Mouse (Mus musculus) neural tube, embryonic 13.5 days (tissue): ENCODE measurements around the gene Gm49322. TPM values are rescaled to one million over a fixed set of nuclear protein-coding genes. Genes with fewer than 3 reads are reported as not detected.
A peak's percentile ranks its signal among the peaks of the same experiment; 100 is the strongest.

Experiments
- ATAC-seq: fragments of 200-750 bp; cut with Nextera tagmentation; 2 replicates; pipeline ENCODE4 v1.8.0; 2017; ENCODE audit warnings: low read depth, mild to moderate bottlenecking, moderate TSS enrichment, moderate library complexity
- H3K27ac ChIP-seq: fragments of 300-500 bp; sonication (generic); replicated peaks from 2 replicates; pipeline ENCODE4 v1.5.1; 2015; ENCODE audit warnings: moderate library complexity, mild to moderate bottlenecking, inconsistent platforms
- H3K27me3 ChIP-seq: fragments of 300-500 bp; sonication (generic); 2 replicates; pipeline ENCODE4 v1.6.1; 2015; ENCODE audit warnings: mild to moderate bottlenecking, inconsistent platforms
- H3K36me3 ChIP-seq: fragments of 300-500 bp; sonication (generic); 2 replicates; pipeline ENCODE4 v1.6.1; 2015; ENCODE audit warnings: mild to moderate bottlenecking, inconsistent platforms
- H3K4me1 ChIP-seq: fragments of 300-500 bp; sonication (generic); replicated peaks from 2 replicates; pipeline ENCODE4 v1.6.1; 2015; ENCODE audit warnings: inconsistent platforms
- H3K4me2 ChIP-seq: fragments of 300-500 bp; sonication (generic); 2 replicates; pipeline ENCODE4 v1.6.1; 2015; ENCODE audit warnings: inconsistent platforms, mild to moderate bottlenecking, moderate library complexity
- H3K4me3 ChIP-seq: fragments of 300-500 bp; sonication (generic); 2 replicates; pipeline ENCODE4 v1.5.1; 2015; ENCODE audit warnings: mild to moderate bottlenecking, inconsistent platforms
- H3K9ac ChIP-seq: fragments of 300-500 bp; sonication (generic); 2 replicates; pipeline ENCODE4 v1.6.1; 2015; ENCODE audit warnings: moderate library complexity, mild to moderate bottlenecking, inconsistent platforms
- H3K9me3 ChIP-seq: fragments of 300-500 bp; sonication (generic); 2 replicates; pipeline ENCODE4 v1.6.1; 2016; ENCODE audit warnings: inconsistent platforms
- WGBS: fragments of 180-500 bp; shearing (Covaris S2); methylation state at CpG from one replicate; pipeline ENCODE4 v1.1.7; 2015; 5-methylcytosine and 5-hydroxymethylcytosine counted together
- polyA plus RNA-seq: library from polyadenylated mRNA; unstranded; fragments of >200 nt; fragmentation: Nextera tagmentation; extraction: Ambion mirVana; gene quantifications from 2 replicates; pipeline ENCODE4 v1.2.1, GENCODE M21; 2015

The Gm49322 gene
- polyA plus RNA-seq, 1 experiment from 2014 or later = 2.8 TPM

DNA sequence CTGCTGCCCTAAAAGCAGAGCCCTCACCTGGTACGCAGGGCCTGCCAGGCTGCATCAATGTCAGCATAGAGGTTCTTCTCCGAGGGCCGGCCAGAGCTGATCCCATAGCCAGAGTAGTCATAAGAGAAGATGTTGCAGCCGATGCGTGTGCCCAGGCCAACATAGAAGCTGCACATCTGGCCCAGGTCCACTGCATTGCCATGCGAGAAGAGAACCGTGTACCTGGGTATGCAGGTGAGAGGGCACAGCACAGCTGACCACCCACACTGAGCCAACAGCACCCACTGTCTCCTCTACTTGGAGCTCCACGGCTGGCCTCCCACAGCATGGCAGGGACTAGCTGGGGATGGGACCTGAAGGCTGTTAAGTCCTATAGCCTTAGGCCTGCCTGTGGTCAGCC lies 20.2 kb upstream of the Gm49322 start:
- Histone ChIP-seq H3K4me2 (peak overlapping the region; percentile 11), H3K9ac (0 out of 2 replicates have a peak overlapping the region, but pooled peaks have one; percentile 17)
- 93% methylated on average over 8 of the region's 8 CpGs for WGBS

DNA sequence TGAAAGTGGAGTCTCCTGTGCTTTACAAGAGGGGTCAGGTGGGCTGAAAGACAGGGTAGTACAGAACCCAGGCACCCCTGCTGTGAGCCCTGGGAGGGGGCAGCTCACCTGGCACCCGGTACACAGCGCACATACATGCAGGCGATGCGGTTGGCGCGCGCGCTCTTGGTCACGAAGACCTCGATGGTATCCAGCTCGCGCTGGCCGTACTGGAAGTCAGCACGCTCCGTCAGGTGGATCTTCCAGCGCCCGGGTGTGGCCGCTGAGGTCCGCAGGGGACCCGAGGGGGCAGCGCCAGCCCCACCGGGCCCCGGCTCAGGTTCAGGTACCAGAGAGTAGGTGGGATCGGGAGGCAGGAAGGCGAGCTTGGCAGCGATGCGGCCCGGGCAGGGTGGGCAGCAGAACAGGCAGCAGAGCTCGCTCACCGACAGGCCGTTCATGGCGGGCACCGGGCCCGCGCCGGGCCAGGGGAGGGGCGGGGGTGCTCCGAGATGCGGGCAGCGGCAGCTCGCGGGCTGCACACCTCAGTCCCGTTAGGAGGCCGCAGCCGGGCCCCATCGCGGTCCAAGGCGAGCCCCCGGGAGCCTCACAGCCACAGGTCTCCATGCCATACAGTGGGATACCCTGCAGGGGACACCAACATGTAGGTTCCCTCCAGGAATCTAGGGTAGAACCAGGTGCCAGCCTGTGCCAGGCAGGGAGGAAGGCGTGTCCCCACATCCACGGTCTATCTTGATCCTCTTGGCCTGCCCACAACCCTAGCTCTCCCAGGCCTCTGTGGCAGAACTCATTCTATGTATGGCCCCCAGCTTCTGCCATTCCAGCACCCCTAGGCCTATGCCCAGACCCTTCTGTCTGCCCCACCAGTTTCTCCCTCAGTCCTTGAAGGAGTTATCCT lies 19.2 kb upstream of the Gm49322 start:
- H3K36me3 ChIP-seq = peaks cover 40% of the 10 kb centered on the region
- peak overlapping the region; percentile 4; the same call in 1 of the 2 replicates for H3K4me3 ChIP-seq
- ATAC-seq = no peak
- H3K4me1 ChIP-seq = peaks cover 45% of the 10 kb centered on the region
- H3K27me3 ChIP-seq = no peaks in the 10 kb centered on the region
- peak overlapping the region; percentile 46 for H3K27ac ChIP-seq
- peak overlapping the region; percentile 11 for H3K4me2 ChIP-seq
- H3K9ac ChIP-seq = peak overlapping the region; percentile 34
- no peaks in the 10 kb centered on the region for H3K9me3 ChIP-seq
- WGBS = 94% methylated on average over 51 of the region's 51 CpGs

More for the DNA sequence above, 20.2 kb upstream of the Gm49322 start:
- Histone ChIP-seq H3K4me1 (peaks cover 45% of the 10 kb centered on the region), H3K36me3 (peaks cover 47% of the 10 kb centered on the region), H3K9me3 (no peaks in the 10 kb centered on the region), H3K27ac (no peak overlapping the region), H3K27me3 (no peaks in the 10 kb centered on the region), H3K4me3 (no peak overlapping the region)
- ATAC-seq = no peak

DNA sequence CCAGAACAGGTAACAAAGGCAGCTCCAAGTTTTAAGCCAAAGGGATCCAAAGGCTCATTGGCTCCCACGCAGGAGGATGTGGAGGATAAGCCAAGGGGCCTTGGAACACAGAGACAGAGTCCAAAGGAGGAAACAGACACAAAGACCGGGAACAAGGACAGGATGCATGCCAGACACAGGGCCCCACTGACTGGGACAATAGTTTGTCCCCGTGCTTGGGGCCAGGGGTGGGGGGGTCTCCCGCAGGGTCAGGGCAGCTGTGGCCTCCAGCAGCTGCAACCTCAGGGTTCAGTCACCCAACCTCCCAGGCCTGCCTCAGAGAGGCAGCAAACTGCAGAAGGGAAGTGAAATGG lies 18.5 kb upstream of the Gm49322 start:
- Histone ChIP-seq H3K9ac (peak overlapping the region; percentile 27; the same call in 1 of the 2 replicates), H3K4me3 (no peak overlapping the region), H3K27me3 (no peaks in the 10 kb centered on the region), H3K4me2 (peak overlapping the region; percentile 11), H3K27ac (peak overlapping the region; percentile 46; the same call in 1 of the 2 replicates), H3K36me3 (peaks cover 37% of the 10 kb centered on the region), H3K9me3 (no peaks in the 10 kb centered on the region), H3K4me1 (peaks cover 45% of the 10 kb centered on the region)
- WGBS = 31% methylated on average over 4 of the region's 4 CpGs
- no peak for ATAC-seq

DNA sequence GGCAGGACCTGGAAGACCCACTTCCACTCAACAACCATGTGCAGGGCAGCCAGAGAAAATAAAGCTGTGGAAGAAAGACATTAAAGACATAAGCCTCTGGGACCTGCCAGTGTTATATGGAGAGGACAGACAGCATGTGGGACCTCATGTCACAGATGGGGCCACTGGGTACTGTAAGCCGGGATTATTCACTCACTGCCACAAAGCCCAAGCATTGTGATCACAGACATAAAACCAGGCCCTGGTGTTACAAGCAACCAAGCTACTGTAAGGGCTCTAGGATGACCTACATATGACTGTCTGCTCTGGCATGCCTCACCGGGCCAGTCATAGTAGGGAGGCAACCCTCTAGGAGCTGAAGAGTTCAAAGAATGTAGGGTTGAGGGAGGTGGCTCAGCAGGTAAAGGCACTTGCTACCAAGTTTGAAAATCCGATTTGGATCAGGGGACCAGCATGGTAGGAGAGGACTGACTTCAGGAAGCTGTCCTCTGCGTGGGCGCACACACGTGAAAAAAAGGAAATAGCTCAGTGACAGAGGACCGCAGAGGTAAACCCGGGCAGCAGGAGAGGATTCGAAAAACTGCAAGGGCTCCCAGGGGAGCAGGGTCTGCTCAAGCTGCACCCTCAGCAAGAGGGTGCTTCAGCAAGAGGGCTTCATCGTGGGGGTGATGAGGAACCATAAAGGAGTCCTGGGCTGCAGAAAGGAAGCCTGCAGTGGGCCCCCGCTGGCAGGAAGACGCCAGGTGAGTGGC lies 16.5 kb upstream of the Gm49322 start:
- no peak; the same call in 1 of the 2 replicates for ATAC-seq
- peaks cover 24% of the 10 kb centered on the region for H3K36me3 ChIP-seq
- peak overlapping the region; percentile 61 for H3K27ac ChIP-seq

DNA sequence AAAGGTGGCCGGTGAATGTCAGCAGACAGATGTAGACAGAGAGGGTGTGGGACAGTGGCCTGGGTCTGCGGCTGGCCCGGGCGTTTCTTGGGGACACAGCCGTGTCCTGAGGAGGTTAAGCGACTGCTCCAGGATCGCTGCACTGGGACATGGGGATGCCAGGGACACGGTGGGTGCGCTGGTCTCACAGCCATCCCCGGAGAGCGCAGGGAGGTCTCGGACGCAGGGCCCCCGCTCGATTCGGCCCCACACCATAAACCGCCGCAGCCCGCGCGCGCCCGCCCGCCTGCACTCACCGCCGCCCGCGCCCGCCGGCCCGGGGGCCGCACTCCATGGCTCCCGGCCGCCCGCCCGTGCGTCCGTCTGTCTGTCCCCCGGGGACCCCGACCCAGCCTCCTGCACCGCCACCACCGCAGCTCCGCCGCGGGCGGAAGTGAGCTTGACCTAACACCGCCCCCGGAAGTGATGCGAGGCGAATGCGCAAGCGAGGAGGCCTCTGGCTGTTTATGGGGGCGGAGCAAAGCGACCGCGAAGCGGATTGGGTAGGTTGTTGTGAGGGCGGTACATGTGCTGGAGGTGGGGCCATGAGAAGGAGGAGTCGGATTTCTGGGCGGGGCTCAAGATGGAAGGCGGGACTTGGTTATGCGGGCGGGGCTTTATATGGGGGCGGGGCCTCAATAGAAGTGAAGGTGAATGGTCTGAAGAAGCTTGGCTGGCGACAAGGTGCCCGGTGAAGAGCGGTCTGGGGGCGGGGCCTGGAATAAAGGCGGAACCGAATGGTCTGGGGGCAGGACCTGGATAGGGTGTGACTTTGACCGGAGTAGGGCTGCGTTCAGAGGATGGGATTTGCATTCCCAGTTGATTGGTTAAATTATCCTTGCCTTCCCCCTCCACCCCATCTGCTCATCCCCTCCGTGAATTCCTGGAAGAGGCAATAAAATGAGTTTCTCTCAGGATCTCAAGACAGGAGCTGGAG lies 15.7 kb upstream of the Gm49322 start, which contains the start of gene Abhd17a:
Gene Abhd17a, minus strand, starts transcription at position 463 of the 976 bp plus-strand sequence.
- under 1% methylated on average over 62 of the region's 73 CpGs for WGBS
- H3K4me3 ChIP-seq = peak within 1 kb of the TSS; percentile 97
- peaks cover 38% of the 10 kb centered on the region for H3K4me1 ChIP-seq
- H3K36me3 ChIP-seq = peaks cover 16% of the 10 kb centered on the region; the same call in 1 of the 2 replicates
- H3K4me2 ChIP-seq = peak within 1 kb of the TSS; percentile 99
- H3K27ac ChIP-seq = peak within 1 kb of the TSS; percentile 61
- no peaks in the 10 kb centered on the region for H3K9me3 ChIP-seq
- H3K9ac ChIP-seq = peak within 1 kb of the TSS; percentile 94
- no peaks in the 10 kb centered on the region for H3K27me3 ChIP-seq
- ATAC-seq = peak; percentile 95

More for the DNA sequence above, 16.5 kb upstream of the Gm49322 start:
- Histone ChIP-seq H3K9me3 (no peaks in the 10 kb centered on the region), H3K27me3 (no peaks in the 10 kb centered on the region), H3K9ac (peak overlapping the region; percentile 94), H3K4me3 (peak overlapping the region; percentile 97), H3K4me2 (peak overlapping the region; percentile 99), H3K4me1 (peaks cover 45% of the 10 kb centered on the region)
- whole genome bisulfite sequencing = 20% methylated on average over 12 of the region's 12 CpGs

DNA sequence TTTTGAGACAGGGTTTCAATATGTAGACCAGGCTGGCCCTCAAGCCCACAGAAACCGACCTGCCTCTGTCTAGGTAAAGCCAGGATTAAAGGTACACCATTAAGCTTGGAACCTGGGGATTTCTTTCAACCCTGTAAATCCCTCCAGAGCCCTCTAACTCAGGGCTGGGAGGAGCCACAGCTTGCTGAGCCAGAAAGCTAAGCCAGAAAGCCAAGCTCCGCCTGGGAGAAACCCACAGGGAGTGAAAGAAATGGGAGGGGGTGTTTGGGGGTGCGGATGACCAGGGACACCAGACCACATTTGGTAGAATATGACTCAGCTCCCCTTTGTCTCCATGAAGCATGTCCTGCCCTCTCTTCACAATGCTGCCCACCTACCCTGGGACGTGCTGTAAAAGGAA lies 9.5 kb upstream of the Gm49322 start:
- WGBS = 52% methylated on average over 4 of the region's 4 CpGs
- Histone ChIP-seq H3K36me3 (no peaks in the 10 kb centered on the region), H3K27me3 (peaks cover 5% of the 10 kb centered on the region; the same call in 1 of the 2 replicates), H3K4me2 (no peak overlapping the region), H3K4me1 (no peaks in the 10 kb centered on the region), H3K9me3 (no peaks in the 10 kb centered on the region), H3K4me3 (no peak overlapping the region), H3K27ac (no peak overlapping the region), H3K9ac (no peak overlapping the region)
- ATAC-seq = no peak

DNA sequence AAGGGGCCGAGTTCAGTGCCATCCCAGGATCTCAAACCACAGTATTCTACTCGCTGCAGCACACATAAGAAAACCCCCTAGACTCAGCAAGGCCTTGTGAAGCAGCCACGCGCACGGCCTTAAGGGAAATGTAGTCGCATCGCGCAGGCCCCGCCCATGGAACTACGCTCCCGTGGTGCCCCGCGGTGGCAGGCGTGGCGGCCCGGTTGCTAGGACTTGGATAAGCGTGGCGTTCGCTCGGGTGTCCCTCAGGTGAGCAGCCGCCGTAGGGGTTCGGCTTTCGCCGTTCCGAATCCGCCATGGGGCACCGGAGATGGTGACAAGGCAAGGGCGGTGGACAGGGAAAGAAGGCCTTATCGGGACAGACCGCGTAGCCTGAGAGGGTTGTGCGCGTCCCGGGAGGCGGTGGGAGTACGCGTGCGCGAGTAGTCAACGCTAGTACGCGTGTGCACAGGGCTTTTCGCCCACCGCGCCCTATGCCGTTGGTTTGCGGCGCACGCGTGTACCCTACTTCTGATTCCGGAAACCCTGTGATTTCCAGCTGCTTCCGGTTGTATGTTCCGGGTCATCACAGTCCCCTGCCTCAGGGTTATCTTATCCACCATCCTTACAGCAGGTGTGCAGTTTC lies 3.0 kb upstream of the Gm49322 start, which contains the start of the genes Scamp4 and Adat3:
Gene Scamp4, plus strand, starts transcription at position 175 of the 628 bp plus-strand sequence.
Gene Adat3, plus strand, starts transcription at position 183 of the 628 bp plus-strand sequence.
- H3K9ac ChIP-seq = peak within 1 kb of the TSS; percentile 83

DNA sequence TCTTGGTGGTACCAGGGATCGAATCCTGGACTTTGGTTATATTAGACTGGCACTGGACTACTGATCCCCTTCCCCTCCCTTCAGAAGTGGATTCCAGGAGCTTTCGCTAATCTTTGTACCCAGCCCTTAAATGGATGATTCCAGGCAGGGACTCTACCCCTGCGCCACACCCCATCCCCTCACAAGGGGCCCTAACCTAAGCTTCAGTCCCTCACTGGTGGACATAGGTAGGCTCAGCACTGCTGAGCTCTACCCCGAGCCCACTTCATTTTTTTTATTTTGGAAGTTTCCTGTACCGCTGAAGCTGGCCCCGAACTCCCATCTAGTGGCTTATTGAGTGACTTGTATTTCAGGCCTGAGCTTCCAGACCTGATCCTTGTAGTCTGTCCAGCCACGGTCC lies 2.5 kb upstream of the Gm49322 start:
- Histone ChIP-seq H3K4me1 (peaks cover 24% of the 10 kb centered on the region), H3K36me3 (peaks cover 24% of the 10 kb centered on the region), H3K9me3 (no peaks in the 10 kb centered on the region), H3K4me2 (peak overlapping the region; percentile 87), H3K4me3 (peak overlapping the region; percentile 72), H3K9ac (peak overlapping the region; percentile 83), H3K27ac (peak overlapping the region; percentile 90), H3K27me3 (no peaks in the 10 kb centered on the region)
- 37% methylated on average over 7 of the region's 7 CpGs for WGBS
- ATAC-seq = peak; percentile 34

More for the DNA sequence above, 3.0 kb upstream of the Gm49322 start, which contains the start of the genes Scamp4 and Adat3:
- Histone ChIP-seq H3K27ac (peak within 1 kb of the TSS; percentile 90), H3K9me3 (no peaks in the 10 kb centered on the region), H3K36me3 (peaks cover 19% of the 10 kb centered on the region), H3K27me3 (peaks cover 5% of the 10 kb centered on the region; the same call in 1 of the 2 replicates), H3K4me3 (peak within 1 kb of the TSS; percentile 72), H3K4me1 (peaks cover 24% of the 10 kb centered on the region), H3K4me2 (peak within 1 kb of the TSS; percentile 87)
- under 1% methylated on average over 54 of the region's 54 CpGs for WGBS
- ATAC-seq = peak; percentile 96

DNA sequence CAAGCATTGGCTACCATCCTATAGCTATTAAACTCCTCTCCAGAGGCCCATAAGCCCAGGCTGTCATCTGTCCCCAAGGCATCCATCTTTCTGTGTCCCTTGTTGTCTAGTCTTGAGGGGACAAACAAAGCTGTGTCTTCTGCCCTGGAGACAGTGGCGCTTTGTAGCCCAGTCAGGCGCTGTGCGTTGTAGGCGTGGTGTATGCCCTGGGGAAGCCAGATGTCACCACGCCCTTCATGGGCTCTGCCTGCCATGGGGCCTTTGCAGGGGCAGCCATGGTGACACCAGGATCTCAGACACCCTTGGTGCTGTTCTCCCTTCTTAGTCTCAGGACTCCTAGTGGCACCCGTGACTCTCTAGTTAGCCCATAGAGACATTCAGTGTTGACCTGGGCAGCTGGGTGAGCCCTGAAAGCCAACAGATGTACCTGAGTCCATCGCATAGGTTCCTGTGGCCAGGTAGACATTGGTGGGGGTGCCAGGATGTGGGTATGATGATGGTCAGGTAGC lies 1.8 kb upstream of the Gm49322 start:
- peaks cover 31% of the 10 kb centered on the region for H3K36me3 ChIP-seq
- peaks cover 24% of the 10 kb centered on the region for H3K4me1 ChIP-seq
- H3K9ac ChIP-seq = peak overlapping the region; percentile 83
- peak overlapping the region; percentile 90; the same call in 1 of the 2 replicates for H3K27ac ChIP-seq
- H3K4me2 ChIP-seq = peak overlapping the region; percentile 87
- no peaks in the 10 kb centered on the region for H3K27me3 ChIP-seq
- H3K4me3 ChIP-seq = peak overlapping the region; percentile 72
- no peak for ATAC-seq
- 80% methylated on average over 7 of the region's 7 CpGs for WGBS
- H3K9me3 ChIP-seq = no peaks in the 10 kb centered on the region

DNA sequence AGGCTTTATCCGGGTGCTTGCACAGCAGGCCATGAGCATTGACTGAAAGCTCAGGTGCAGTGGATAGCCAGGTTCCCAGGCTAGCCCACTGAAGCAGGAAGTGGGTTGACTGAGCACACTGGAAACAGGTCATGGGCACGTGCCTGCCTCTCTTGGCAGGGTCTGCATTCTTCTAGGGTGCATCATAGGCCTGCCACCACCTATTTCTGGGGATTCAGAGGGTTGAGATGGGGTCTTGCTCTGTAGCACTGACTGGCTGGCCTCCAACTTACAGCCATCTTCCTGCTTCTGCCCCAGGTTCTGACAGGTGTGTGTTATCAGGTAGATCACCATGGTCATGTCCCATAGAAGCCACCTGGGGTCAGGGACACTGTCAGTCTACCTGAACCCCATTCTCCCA lies 833 bp upstream of the Gm49322 start:
- Histone ChIP-seq H3K27ac (no peak overlapping the region), H3K9me3 (no peaks in the 10 kb centered on the region), H3K9ac (no peak overlapping the region), H3K27me3 (no peaks in the 10 kb centered on the region), H3K4me1 (peaks cover 24% of the 10 kb centered on the region), H3K4me3 (no peak overlapping the region), H3K4me2 (no peak overlapping the region), H3K36me3 (peaks cover 40% of the 10 kb centered on the region)
- ATAC-seq = no peak
- WGBS = 92% methylated on average over 2 of the region's 2 CpGs
